20 mouse cellular contexts compared by ENCODE assay signal in the genomic region with DNA sequence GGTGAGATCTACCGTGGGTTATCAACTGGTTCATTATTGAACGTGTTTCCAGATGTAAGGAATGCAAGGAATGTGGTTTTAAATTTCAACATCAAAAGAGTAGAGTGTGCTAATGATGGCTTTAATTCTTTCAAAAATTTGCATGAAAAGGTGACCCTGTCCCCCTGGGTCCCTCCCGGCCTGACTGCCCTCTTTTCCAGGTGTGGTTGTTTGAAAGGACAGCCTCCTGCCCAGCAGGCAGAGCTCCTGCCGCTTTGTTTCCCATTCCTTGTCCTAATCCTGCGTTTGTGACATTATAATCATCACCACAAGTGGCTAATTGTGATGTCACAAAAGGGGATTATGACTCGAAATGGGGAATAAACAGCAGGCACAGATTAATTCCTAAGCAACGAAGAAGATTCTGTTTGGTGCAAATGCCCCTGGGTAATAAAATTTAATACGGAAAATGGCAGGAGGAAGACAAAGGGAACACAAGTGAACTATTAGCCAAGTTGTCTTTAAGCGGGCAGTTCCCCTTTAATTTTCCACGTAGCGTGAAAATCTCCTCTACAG.
DNase-seq lines count a peak whose midpoint lies in the region; ATAC-seq and TF ChIP-seq lines count a peak whose summit lies in the region.
"Had no signal": no experiment of that assay in that cellular context is flagged by ENCODE, and none has a peak within 500 bp of the region (broad histone marks: within the 10 kb centered on the region; RNA-seq: fewer than 3 reads in every experiment).

No protein-coding gene starts in this region.

- H3K27ac ChIP-seq in forebrain, embryonic 11.5 days (ENCODE audit: low read depth, low read length) = no peak overlapping the region
- H3K27ac ChIP-seq in forebrain, embryonic 16.5 days (ENCODE audit: low read length) = no peak overlapping the region
- H3K27ac ChIP-seq in limb, embryonic 13.5 days = no peak overlapping the region
- no peak overlapping the region for H3K27ac ChIP-seq in limb, embryonic 10.5 days
- H3K27ac ChIP-seq in neural tube, embryonic 15.5 days (replicated peaks) = no peak overlapping the region
- H3K27ac ChIP-seq in intestine, postnatal 0 days (ENCODE audit: low read depth, low read length) = no peak overlapping the region
- H3K27ac ChIP-seq: kidney, postnatal 0 days; liver, embryonic 14.5 days; neural tube, embryonic 12.5 days; stomach, postnatal 0 days had no signal

- no peak for DNase-seq in forebrain, embryonic 11.5 days (ENCODE audit: low spot score)
- no peak for DNase-seq in limb, embryonic 10.5 days (ENCODE audit: low spot score)
- DNase-seq in ZHBTc4 (ENCODE audit: low read depth, low spot score) = peak; percentile 54
- DNase-seq: adrenal gland, adult 2 months; cerebellum, adult 9-10 months; heart, postnatal 10 days; kidney, adult 18-20 months; right cerebral cortex, postnatal 4 days; thymus, postnatal 14 days had no signal

- no peak overlapping the region for H3K9ac ChIP-seq in forebrain, embryonic 11.5 days (ENCODE audit: low read length)
- H3K9ac ChIP-seq in forebrain, embryonic 16.5 days (replicated peaks; ENCODE audit: low read depth, low read length) = no peak overlapping the region
- no peak overlapping the region for H3K9ac ChIP-seq in limb, embryonic 13.5 days
- no peak overlapping the region for H3K9ac ChIP-seq in neural tube, embryonic 15.5 days (replicated peaks)
- H3K9ac ChIP-seq in intestine, postnatal 0 days (ENCODE audit: low read depth, low read length) = no peak overlapping the region
- H3K9ac ChIP-seq: liver, embryonic 14.5 days; neural tube, embryonic 12.5 days had no signal

- peaks cover 2% of the 10 kb centered on the region; the same call in 1 of the 2 replicates for H3K27me3 ChIP-seq in forebrain, embryonic 11.5 days (ENCODE audit: control insufficient read depth, insufficient read depth, low read length)
- H3K27me3 ChIP-seq in forebrain, embryonic 16.5 days (replicated peaks; ENCODE audit: control insufficient read depth, insufficient read depth, low read length) = no peaks in the 10 kb centered on the region
- no peaks in the 10 kb centered on the region for H3K27me3 ChIP-seq in limb, embryonic 13.5 days
- H3K27me3 ChIP-seq in limb, embryonic 10.5 days (ENCODE audit: low read depth, poor library complexity, severe bottlenecking) = no peaks in the 10 kb centered on the region
- no peaks in the 10 kb centered on the region for H3K27me3 ChIP-seq in neural tube, embryonic 15.5 days (replicated peaks)
- H3K27me3 ChIP-seq in intestine, postnatal 0 days (replicated peaks; ENCODE audit: control insufficient read depth, insufficient read depth, low read length) = no peaks in the 10 kb centered on the region
- H3K27me3 ChIP-seq: neural tube, embryonic 12.5 days had no signal

- 0 out of 2 replicates have a peak, but pooled peaks have one; percentile 40 for ATAC-seq in forebrain, embryonic 11.5 days (replicated peaks; ENCODE audit: low FRiP score)
- no peak for ATAC-seq in forebrain, embryonic 16.5 days
- no peak for ATAC-seq in limb, embryonic 13.5 days (ENCODE audit: low FRiP score, low read depth)
- ATAC-seq in neural tube, embryonic 15.5 days (ENCODE audit: low FRiP score) = no peak
- no peak for ATAC-seq in erythroid progenitor cell, adult 5-6 weeks (replicated peaks; ENCODE audit: low FRiP score, poor library complexity, severe bottlenecking)
- no peak for ATAC-seq in intestine, postnatal 0 days
- ATAC-seq: lung, postnatal 0 days had no signal

- H3K9me3 ChIP-seq in forebrain, embryonic 11.5 days (ENCODE audit: control insufficient read depth, low read length) = no peaks in the 10 kb centered on the region
- no peaks in the 10 kb centered on the region for H3K9me3 ChIP-seq in forebrain, embryonic 16.5 days (ENCODE audit: control insufficient read depth, low read length)
- no peaks in the 10 kb centered on the region for H3K9me3 ChIP-seq in limb, embryonic 13.5 days
- no peaks in the 10 kb centered on the region for H3K9me3 ChIP-seq in limb, embryonic 10.5 days (replicated peaks)
- H3K9me3 ChIP-seq in neural tube, embryonic 15.5 days (replicated peaks) = no peaks in the 10 kb centered on the region
- no peaks in the 10 kb centered on the region for H3K9me3 ChIP-seq in intestine, postnatal 0 days (ENCODE audit: control insufficient read depth)
- H3K9me3 ChIP-seq: neural tube, embryonic 12.5 days had no signal

- peaks cover 7% of the 10 kb centered on the region for H3K4me1 ChIP-seq in forebrain, embryonic 11.5 days (replicated peaks; ENCODE audit: control insufficient read depth, insufficient read depth, low read length)
- no peaks in the 10 kb centered on the region for H3K4me1 ChIP-seq in forebrain, embryonic 16.5 days (replicated peaks; ENCODE audit: control insufficient read depth, insufficient read depth, low read length)
- peaks cover 45% of the 10 kb centered on the region for H3K4me1 ChIP-seq in limb, embryonic 13.5 days
- H3K4me1 ChIP-seq in limb, embryonic 10.5 days = peaks cover 59% of the 10 kb centered on the region
- H3K4me1 ChIP-seq in neural tube, embryonic 15.5 days = peaks cover 33% of the 10 kb centered on the region
- H3K4me1 ChIP-seq in intestine, postnatal 0 days (replicated peaks; ENCODE audit: control insufficient read depth, insufficient read depth, low read length) = no peaks in the 10 kb centered on the region

- TF ChIP-seq CTCF in intestine, postnatal 0 days (IDR thresholded peaks at IDR 0.05; ENCODE audit: low read depth) = no peak

- 4% methylated on average over 11 of the region's 11 CpGs for WGBS in forebrain, embryonic 11.5 days
- 8% methylated on average over 11 of the region's 11 CpGs for WGBS in forebrain, embryonic 16.5 days
- 10% methylated on average over 11 of the region's 11 CpGs for WGBS in limb, embryonic 13.5 days
- 18% methylated on average over 11 of the region's 11 CpGs for WGBS in limb, embryonic 10.5 days
- 21% methylated on average over 11 of the region's 11 CpGs for WGBS in neural tube, embryonic 15.5 days
- 55% methylated on average over 11 of the region's 11 CpGs for WGBS in intestine, postnatal 0 days

- H3K36me3 ChIP-seq in forebrain, embryonic 11.5 days (ENCODE audit: control insufficient read depth, insufficient read depth, low read length) = no peaks in the 10 kb centered on the region
- no peaks in the 10 kb centered on the region for H3K36me3 ChIP-seq in forebrain, embryonic 16.5 days (ENCODE audit: control insufficient read depth, insufficient read depth)
- H3K36me3 ChIP-seq in limb, embryonic 13.5 days = no peaks in the 10 kb centered on the region
- H3K36me3 ChIP-seq in limb, embryonic 10.5 days = no peaks in the 10 kb centered on the region
- no peaks in the 10 kb centered on the region for H3K36me3 ChIP-seq in neural tube, embryonic 15.5 days
- no peaks in the 10 kb centered on the region for H3K36me3 ChIP-seq in intestine, postnatal 0 days (ENCODE audit: control insufficient read depth, insufficient read depth)
- H3K36me3 ChIP-seq: neural tube, embryonic 12.5 days had no signal

- H3K4me3 ChIP-seq in forebrain, embryonic 11.5 days (ENCODE audit: low read depth, low read length) = no peak overlapping the region
- no peak overlapping the region for H3K4me3 ChIP-seq in forebrain, embryonic 16.5 days (replicated peaks; ENCODE audit: low read length)
- no peak overlapping the region for H3K4me3 ChIP-seq in limb, embryonic 13.5 days
- no peak overlapping the region for H3K4me3 ChIP-seq in limb, embryonic 10.5 days
- no peak overlapping the region for H3K4me3 ChIP-seq in neural tube, embryonic 15.5 days (replicated peaks)
- H3K4me3 ChIP-seq in intestine, postnatal 0 days (ENCODE audit: low read depth, low read length) = no peak overlapping the region
- H3K4me3 ChIP-seq: neural tube, embryonic 12.5 days had no signal

- no peak overlapping the region for H3K4me2 ChIP-seq in forebrain, embryonic 11.5 days (ENCODE audit: low read depth, low read length, severe bottlenecking)
- no peak overlapping the region for H3K4me2 ChIP-seq in forebrain, embryonic 16.5 days (ENCODE audit: low read length)
- H3K4me2 ChIP-seq in limb, embryonic 13.5 days (replicated peaks) = 0 out of 2 replicates have a peak overlapping the region, but pooled peaks have one; percentile 7
- peak overlapping the region; percentile 15; the same call in 1 of the 2 replicates for H3K4me2 ChIP-seq in neural tube, embryonic 15.5 days
- H3K4me2 ChIP-seq in intestine, postnatal 0 days (replicated peaks; ENCODE audit: low read depth) = no peak overlapping the region
- H3K4me2 ChIP-seq: heart, embryonic 11.5 days; neural tube, embryonic 12.5 days had no signal

Comparison
In these comparisons a context has a peak if more than half of its experiments do, and no peak if none do; other contexts are left out.
1. H3K4me2 ChIP-seq: peak in limb, embryonic 13.5 days (single experiment) and neural tube, embryonic 15.5 days (single experiment); none in forebrain, embryonic 11.5 days (single experiment), forebrain, embryonic 16.5 days (single experiment) and intestine, postnatal 0 days (single experiment).